10 mouse cellular contexts compared by ENCODE assay signal in genomic region chr2:104218588-104219065, GRCm38 (mm10).
A peak's percentile ranks its signal among the peaks of the same experiment; 100 is the strongest.
DNase-seq lines count a peak whose midpoint lies in the region; ATAC-seq and TF ChIP-seq lines count a peak whose summit lies in the region.
"Had no signal": no experiment of that assay in that cellular context is flagged by ENCODE, and none has a peak within 500 bp of the region (broad histone marks: within the 10 kb centered on the region; RNA-seq: fewer than 3 reads in every experiment).

No protein-coding gene starts in this region.

- H3K4me2 ChIP-seq in kidney, embryonic 15.5 days = 0 out of 2 replicates have a peak overlapping the region, but pooled peaks have one; percentile 8
- no peak overlapping the region for H3K4me2 ChIP-seq in forebrain, embryonic 13.5 days
- no peak overlapping the region for H3K4me2 ChIP-seq in lung, embryonic 16.5 days (ENCODE audit: low read depth, low read length)

- peak; percentile 55 for ATAC-seq in kidney, embryonic 15.5 days (replicated peaks; ENCODE audit: low FRiP score)
- ATAC-seq in forebrain, embryonic 13.5 days = peak; percentile 34; the same call in 1 of the 2 replicates
- peak; percentile 82 for ATAC-seq in lung, embryonic 16.5 days (ENCODE audit: low read depth)

- H3K36me3 ChIP-seq in kidney, embryonic 15.5 days = no peaks in the 10 kb centered on the region
- no peaks in the 10 kb centered on the region for H3K36me3 ChIP-seq in E14TG2a.4 (ENCODE audit: insufficient read depth, low read length)
- H3K36me3 ChIP-seq in forebrain, embryonic 13.5 days (ENCODE audit: poor library complexity, severe bottlenecking) = peaks cover 6% of the 10 kb centered on the region; the same call in 1 of the 2 replicates
- H3K36me3 ChIP-seq in lung, embryonic 16.5 days (ENCODE audit: control insufficient read depth, insufficient read depth, low read length) = no peaks in the 10 kb centered on the region

- TF ChIP-seq CTCF in E14TG2a.4 (conservative IDR thresholded peaks at IDR 0.05; ENCODE audit: low read length) = no peak

- no peak overlapping the region for H3K27ac ChIP-seq in kidney, embryonic 15.5 days
- peak overlapping the region; percentile 33; the same call in 1 of the 2 replicates for H3K27ac ChIP-seq in forebrain, embryonic 13.5 days
- H3K27ac ChIP-seq in lung, embryonic 16.5 days (ENCODE audit: low read length) = peak overlapping the region; percentile 56; the same call in 1 of the 2 replicates

- H3K4me1 ChIP-seq in kidney, embryonic 15.5 days = peaks cover 19% of the 10 kb centered on the region
- peaks cover 42% of the 10 kb centered on the region for H3K4me1 ChIP-seq in E14TG2a.4 (replicated peaks; ENCODE audit: low read depth, low read length)
- H3K4me1 ChIP-seq in forebrain, embryonic 13.5 days = peaks cover 20% of the 10 kb centered on the region
- H3K4me1 ChIP-seq in lung, embryonic 16.5 days (replicated peaks; ENCODE audit: control insufficient read depth, insufficient read depth, low read length) = peaks cover 17% of the 10 kb centered on the region

- DNase-seq in kidney, postnatal 14 days = no peak
- DNase-seq in retina, postnatal 1 day = no peak
- no peak for DNase-seq in spleen, postnatal 36 days (ENCODE audit: low spot score in 2 of 2)
- no peak for DNase-seq in gastrocnemius, postnatal 10 days
- DNase-seq: adrenal gland, postnatal 14 days; kidney, postnatal 25 days had no signal

- H3K9ac ChIP-seq in kidney, embryonic 15.5 days = no peak overlapping the region
- H3K9ac ChIP-seq in forebrain, embryonic 13.5 days = peak overlapping the region; percentile 23
- 0 out of 2 replicates have a peak overlapping the region, but pooled peaks have one; percentile 15 for H3K9ac ChIP-seq in lung, embryonic 16.5 days (ENCODE audit: low read length)

- no peak overlapping the region for H3K4me3 ChIP-seq in kidney, embryonic 15.5 days (replicated peaks)
- peak overlapping the region; percentile 32; the same call in 1 of the 2 replicates for H3K4me3 ChIP-seq in E14TG2a.4 (replicated peaks; ENCODE audit: low read length)
- no peak overlapping the region for H3K4me3 ChIP-seq in forebrain, embryonic 13.5 days
- no peak overlapping the region for H3K4me3 ChIP-seq in lung, embryonic 16.5 days (ENCODE audit: low read length)

- 26% methylated on average over 9 of the region's 9 CpGs for WGBS in kidney, embryonic 15.5 days
- 65% methylated on average over 9 of the region's 9 CpGs for WGBS in forebrain, embryonic 13.5 days
- WGBS in lung, embryonic 16.5 days = 33% methylated on average over 9 of the region's 9 CpGs

- H3K27me3 ChIP-seq in kidney, embryonic 15.5 days = no peaks in the 10 kb centered on the region
- no peaks in the 10 kb centered on the region for H3K27me3 ChIP-seq in E14TG2a.4 (ENCODE audit: insufficient read depth, low read length)
- H3K27me3 ChIP-seq in forebrain, embryonic 13.5 days = no peaks in the 10 kb centered on the region
- no peaks in the 10 kb centered on the region for H3K27me3 ChIP-seq in lung, embryonic 16.5 days (ENCODE audit: control insufficient read depth, insufficient read depth, low read depth, low read length)

- no peaks in the 10 kb centered on the region for H3K9me3 ChIP-seq in kidney, embryonic 15.5 days (replicated peaks)
- H3K9me3 ChIP-seq in E14TG2a.4 (ENCODE audit: low read length) = peaks cover 8% of the 10 kb centered on the region; the same call in 1 of the 2 replicates
- H3K9me3 ChIP-seq in forebrain, embryonic 13.5 days (replicated peaks) = no peaks in the 10 kb centered on the region
- H3K9me3 ChIP-seq in lung, embryonic 16.5 days (ENCODE audit: control insufficient read depth, low read length) = no peaks in the 10 kb centered on the region
